Mouse (Mus musculus) kidney, adult 9 months (tissue): ENCODE data around the gene Mael.

Experiments used
- DNase-seq: peaks from one replicate; pipeline ENCODE4 v3.0.0; 2022

Gene Mael

DNA sequence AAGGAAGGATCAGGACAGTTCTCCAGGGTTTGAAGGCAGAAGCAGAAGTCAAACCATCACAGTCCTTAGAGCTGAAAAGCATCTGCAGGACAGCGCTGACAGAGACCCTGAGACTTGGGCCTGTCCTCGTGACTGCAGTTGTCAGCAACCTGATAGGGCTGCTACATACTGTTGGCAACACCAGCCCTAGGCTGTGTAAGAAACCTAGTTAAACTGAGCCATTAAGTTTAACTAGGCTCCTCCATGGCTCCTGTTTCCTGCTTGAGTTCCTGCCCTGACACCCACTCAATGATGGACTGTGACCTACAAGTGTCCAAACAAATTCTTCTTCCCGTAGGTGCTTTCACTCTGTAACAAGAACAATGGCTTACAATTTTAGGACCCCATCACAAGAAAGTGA is 33.4 kb downstream of the Mael start:
- DNase-seq, result no peak

DNA sequence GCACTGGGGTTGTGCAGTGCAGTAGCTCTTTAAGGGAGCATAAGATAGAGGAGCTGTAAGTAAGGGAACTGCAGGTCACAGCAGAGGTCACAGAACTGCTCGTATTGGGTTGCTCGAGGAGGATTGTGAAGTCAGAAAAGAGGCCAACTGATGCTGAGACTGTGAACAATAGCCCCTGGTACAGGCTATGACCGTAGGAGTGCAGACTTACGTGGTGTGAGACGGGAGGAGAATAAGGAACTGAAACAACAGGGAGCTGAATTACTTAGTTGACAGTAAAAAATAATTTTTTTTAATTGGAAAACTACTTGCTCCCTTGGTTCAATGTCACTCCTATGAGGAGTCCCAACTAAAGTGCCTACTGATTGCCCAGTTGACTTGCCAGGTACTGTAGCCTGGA is 34.4 kb downstream of the Mael start:
- no peak for DNase-seq

DNA sequence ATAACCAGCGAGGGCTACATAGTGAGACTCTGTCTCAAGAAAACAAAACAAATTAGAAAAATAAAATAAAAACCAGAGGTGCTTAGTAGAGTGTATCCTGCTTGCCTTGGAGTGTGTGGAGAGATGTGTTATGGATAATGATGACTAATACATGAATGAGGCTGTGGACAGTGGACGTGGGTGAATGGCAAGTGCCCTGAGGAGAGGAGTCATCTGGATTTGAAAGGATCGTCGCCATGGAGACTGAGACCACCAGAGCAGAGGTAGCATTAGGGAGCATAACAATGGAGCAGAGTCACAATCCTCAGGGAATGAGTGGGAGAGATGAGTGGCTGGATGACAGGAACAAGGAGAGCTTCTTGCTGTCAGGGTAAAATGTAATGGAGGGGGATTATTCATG is 48.7 kb downstream of the Mael start:
- no peak for DNase-seq

- no peak for DNase-seq
Observed at GRCm38 (mm10) chr1:166185357-166185756, 53.2 kb downstream of the Mael start.

GRCm38 (mm10) chr1:166184391-166185229 is 53.9 kb downstream of the Mael start:
- no peak for DNase-seq

GRCm38 (mm10) chr1:166182952-166183627 is 55.5 kb downstream of the Mael start:
- no peak for DNase-seq

- no peak for DNase-seq
Observed at GRCm38 (mm10) chr1:166181510-166181909, 57.0 kb downstream of the Mael start.

GRCm38 (mm10) chr1:166173621-166174020 is 64.9 kb downstream of the Mael start:
- no peak for DNase-seq

DNA sequence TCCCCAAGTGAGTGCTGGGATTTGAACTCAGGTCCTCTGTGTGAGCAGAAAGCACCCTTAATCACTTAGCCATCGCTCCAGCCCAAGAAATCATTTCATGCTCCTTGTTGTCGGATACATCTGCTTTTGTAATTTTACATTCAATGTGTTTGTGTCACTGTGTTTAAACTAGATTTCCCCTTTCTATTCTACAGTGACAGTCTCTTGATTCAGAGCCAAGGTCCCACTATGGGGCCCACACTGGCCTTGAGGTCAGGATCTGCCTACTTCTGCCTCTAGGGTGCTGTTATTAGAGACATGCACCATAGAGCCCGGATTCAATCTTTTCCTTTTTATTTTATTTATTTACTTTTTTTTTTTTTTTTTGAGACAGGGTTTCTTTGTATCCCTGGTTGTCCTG is 65.6 kb downstream of the Mael start:
- DNase-seq, result no peak

GRCm38 (mm10) chr1:166170852-166171251 is 67.7 kb downstream of the Mael start:
- no peak for DNase-seq

GRCm38 (mm10) chr1:166169713-166170112 is 68.8 kb downstream of the Mael start:
- no peak for DNase-seq

DNA sequence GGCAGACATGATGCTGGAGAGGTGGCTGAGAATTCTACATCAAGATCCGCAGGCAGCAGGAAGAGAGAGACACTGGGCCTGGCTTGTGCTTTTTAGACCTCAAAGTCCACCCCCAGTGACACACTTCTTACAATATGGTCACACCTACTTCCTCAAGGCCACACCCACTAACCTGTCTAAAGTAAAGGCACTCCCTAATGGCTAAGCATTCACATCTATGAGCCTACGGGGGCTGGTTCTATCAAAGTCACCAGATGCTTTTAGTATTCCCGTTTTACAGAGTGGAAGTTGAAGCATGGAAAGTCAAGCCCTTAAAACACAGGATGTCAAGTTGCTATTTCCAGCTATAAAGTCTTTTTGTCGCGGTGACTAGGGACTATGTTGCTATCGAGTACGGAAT is 70.5 kb downstream of the Mael start:
- DNase-seq, result no peak

DNA sequence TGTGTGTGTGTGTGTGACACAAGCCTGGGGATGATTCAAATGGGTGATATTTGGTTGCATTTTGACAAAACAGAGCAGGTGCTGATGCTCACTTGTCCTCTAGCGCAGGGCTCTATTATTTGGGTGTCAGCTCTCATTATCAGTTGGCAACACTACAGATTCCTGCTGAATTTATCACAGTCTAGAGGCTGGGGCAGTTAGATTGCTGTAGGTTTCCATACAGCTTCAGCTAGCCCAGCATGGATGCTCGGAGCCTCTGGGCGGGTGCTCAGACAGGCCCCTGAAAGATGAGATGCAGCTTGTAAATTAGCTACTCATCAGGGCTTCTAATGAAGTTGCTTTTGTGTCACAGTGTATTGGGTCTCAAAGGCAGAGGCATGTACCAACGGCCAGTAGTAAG is 71.1 kb downstream of the Mael start:
- DNase-seq, result no peak

- no peak for DNase-seq
Observed at GRCm38 (mm10) chr1:166165159-166165558, 73.4 kb downstream of the Mael start.

- no peak for DNase-seq
Observed at GRCm38 (mm10) chr1:166164580-166164979, 74.0 kb downstream of the Mael start.

DNA sequence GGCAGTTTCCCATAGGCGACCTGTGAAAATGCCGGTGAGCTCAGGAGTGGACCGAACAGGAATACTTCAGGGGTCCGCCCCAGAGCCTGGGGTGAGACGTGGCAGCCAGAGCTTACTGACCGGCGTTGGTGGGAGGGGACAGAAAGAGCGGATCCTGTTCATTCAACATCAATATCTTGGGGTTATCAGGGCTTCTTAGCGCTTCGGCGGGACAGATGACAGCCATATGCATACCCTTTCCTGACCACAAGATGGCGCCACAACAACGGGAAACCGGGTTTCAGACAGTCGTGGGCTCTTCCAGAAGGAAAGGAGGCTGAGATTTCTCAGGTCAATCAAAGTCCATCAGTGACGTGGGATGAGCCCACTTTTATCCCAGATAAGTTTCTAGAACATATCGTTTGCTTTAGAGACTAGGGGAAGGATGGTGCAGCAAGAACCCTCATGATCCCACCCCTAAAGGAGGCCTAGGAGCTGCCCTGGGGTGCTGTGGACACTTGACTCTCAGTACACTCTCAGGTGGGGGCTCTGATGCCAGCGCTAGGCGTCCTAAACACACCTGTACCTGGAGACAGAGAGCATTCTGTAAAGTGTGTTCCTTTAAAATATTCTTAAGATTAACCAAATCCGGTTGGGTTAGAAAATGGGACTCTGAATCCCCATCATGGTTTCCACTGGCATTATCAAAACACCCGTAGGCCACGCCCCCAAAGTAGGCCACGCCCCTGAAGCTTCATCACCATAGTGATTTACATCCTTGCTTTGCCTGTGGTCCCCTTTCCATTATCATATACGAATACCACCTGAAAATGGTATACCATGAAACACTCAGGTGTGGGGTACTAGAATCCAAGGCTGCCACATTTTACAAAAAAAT is 77.7 kb downstream of the Mael start:
- peak; percentile 58 for DNase-seq

GRCm38 (mm10) chr1:166160111-166160510 is 78.4 kb downstream of the Mael start:
- no peak for DNase-seq

- no peak for DNase-seq
Observed at GRCm38 (mm10) chr1:166158664-166159063, 79.9 kb downstream of the Mael start.

DNA sequence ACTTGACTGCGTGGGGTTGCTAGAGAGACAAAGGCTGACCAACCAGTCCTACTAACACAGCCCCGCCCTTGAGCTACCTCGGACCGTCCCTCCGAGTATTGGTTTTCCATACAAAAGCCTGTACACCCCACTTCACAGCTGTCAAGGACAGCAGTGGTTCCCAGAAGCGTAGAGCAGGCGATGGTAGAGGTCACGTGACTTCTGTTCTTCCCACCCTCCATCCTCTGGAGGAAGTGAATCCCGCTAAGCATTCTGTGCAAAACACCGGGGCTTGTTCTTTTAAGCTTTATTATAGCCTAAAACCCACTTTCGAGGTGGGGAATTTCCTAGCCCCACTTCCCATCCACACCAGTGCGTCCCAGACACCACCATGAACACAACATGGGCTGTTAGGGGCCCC is 80.8 kb downstream of the Mael start:
- no peak for DNase-seq

GRCm38 (mm10) chr1:166155113-166155494 is 83.4 kb downstream of the Mael start:
- DNase-seq, result no peak

GRCm38 (mm10) chr1:166154162-166155112 is 84.1 kb downstream of the Mael start:
- DNase-seq, result peak; percentile 79
